Mouse (Mus musculus) brain, adult 10 weeks (tissue): Measurements from ENCODE around the gene Nek11. TPM values are rescaled to one million over a fixed set of nuclear protein-coding genes. Genes with fewer than 3 reads are reported as not detected.

Source experiments
- polyA plus RNA-seq: library from polyadenylated mRNA; stranded (reverse); fragments of 350-450 nt; fragmentation: Illumina TruSeq; extraction: RNeasy Lipid Tissue Mini Kit (QIAGEN cat#74804); gene quantifications from one replicate; pipeline ENCODE4 v1.2.3, GENCODE M21; 2015; ENCODE audit warnings: low read depth, low replicate concordance

Nek11 gene
- polyA plus RNA-seq = 2.0 TPM

GRCm38 (mm10) chr9:105395218-105395627, at the start of gene Nek11, which contains the start of gene Aste1:
Nek11 (minus strand) TSS chr9:105395524.
Aste1 (plus strand) TSS chr9:105395392.

GRCm38 (mm10) chr9:105144992-105145391, 250.3 kb downstream of the Nek11 start, which contains the start of gene 1700080E11Rik:
1700080E11Rik (minus strand) TSS chr9:105145092.

GRCm38 (mm10) chr9:105131253-105132001, 263.9 kb downstream of the Nek11 start, which contains the start of gene Nudt16:
Nudt16 (minus strand) TSS chr9:105131824.

Other genes starting within 250 kb of the Nek11 start
- 8.9 TPM for gene Aste1, start 132 bp downstream of the Nek11 start, polyA plus RNA-seq
- gene Atp2c1, start 131.8 kb upstream of the Nek11 start, polyA plus RNA-seq = 137 TPM
- 27.6 TPM for gene Pik3r4, start 247.5 kb upstream of the Nek11 start, polyA plus RNA-seq